Mouse (Mus musculus) T-helper 17 cell (primary cell): ENCODE measurements around the gene a.

Source experiments
- in situ Hi-C, 2 experiments: fragments of 300-600 bp; cut with MboI, MseI; formaldehyde crosslinking; loops; 1 replicate in 1 of 2; 2 replicates in 1 of 2; pipeline ENCODE4 v1.15.1; 2025; ENCODE audit warnings: high pct_unique_total_duplicates in 2 of 2

a gene

GRCm38 (mm10) chr2:155088264-155088663 is 297.1 kb downstream of the a start:
- in situ Hi-C loops: no loop called here

GRCm38 (mm10) chr2:155090909-155091742 is 299.9 kb downstream of the a start:
- in situ Hi-C loops: no loop called here

- in situ Hi-C loops: no loop called here
Observed at GRCm38 (mm10) chr2:155091743-155092075, 300.5 kb downstream of the a start.

GRCm38 (mm10) chr2:155093418-155093817 is 302.2 kb downstream of the a start:
- in situ Hi-C loops: no loop called here

- in situ Hi-C loops: no loop called here
Observed at GRCm38 (mm10) chr2:155098720-155099380, 307.6 kb downstream of the a start.

- in situ Hi-C loops: no loop called here
Observed at GRCm38 (mm10) chr2:155099421-155099820, 308.2 kb downstream of the a start.

- in situ Hi-C loops: no loop called here
Observed at GRCm38 (mm10) chr2:155099994-155100795, 309.0 kb downstream of the a start.
